Mouse (Mus musculus) midbrain, postnatal 0 days (tissue): ENCODE results near the gene Prm1. TPM values are rescaled to one million over a fixed set of nuclear protein-coding genes. Genes with fewer than 3 reads are reported as not detected.

ENCODE experiments used
- ATAC-seq: fragments of 200-750 bp; cut with Nextera tagmentation; 2 replicates; pipeline ENCODE4 v1.8.0; 2017; ENCODE audit warnings: moderate number of reproducible peaks, mild to moderate bottlenecking, moderate TSS enrichment, moderate library complexity; ENCODE audit not compliant: low FRiP score
- DNase-seq: peaks from one replicate; pipeline ENCODE4 v3.0.0-alpha.2; 2015; ENCODE audit warnings: low spot score
- H3K27ac ChIP-seq: fragments of 300-500 bp; sonication (generic); 2 replicates; pipeline ENCODE4 v1.5.1; 2014; ENCODE audit warnings: low read depth, mild to moderate bottlenecking, low read length, mixed read lengths
- H3K27me3 ChIP-seq: fragments of 300-500 bp; sonication (generic); 2 replicates; pipeline ENCODE4 v1.6.1; 2014; ENCODE audit warnings: low read length, control low read depth, mixed read lengths; ENCODE audit not compliant: insufficient read depth
- H3K36me3 ChIP-seq: fragments of 300-500 bp; sonication (generic); 2 replicates; pipeline ENCODE4 v1.6.1; 2014; ENCODE audit warnings: low read length, control low read depth, mixed read lengths; ENCODE audit not compliant: insufficient read depth
- H3K4me1 ChIP-seq: fragments of 300-500 bp; sonication (generic); 2 replicates; pipeline ENCODE4 v1.6.1; 2014; ENCODE audit warnings: mild to moderate bottlenecking, control low read depth, antibody characterized with exemption, low read length, mixed read lengths; ENCODE audit not compliant: insufficient read depth
- H3K4me2 ChIP-seq: fragments of 300-500 bp; sonication (generic); 2 replicates; pipeline ENCODE4 v1.6.1; 2014; ENCODE audit warnings: low read depth, mild to moderate bottlenecking, low read length, mixed read lengths; ENCODE audit not compliant: poor library complexity, severe bottlenecking
- H3K4me3 ChIP-seq: fragments of 300-500 bp; sonication (generic); 2 replicates; pipeline ENCODE4 v1.5.1; 2014; ENCODE audit warnings: low read depth, mild to moderate bottlenecking, low read length, moderate library complexity
- H3K9ac ChIP-seq: fragments of 300-500 bp; sonication (generic); replicated peaks from 2 replicates; pipeline ENCODE4 v1.6.1; 2014; ENCODE audit warnings: mild to moderate bottlenecking, low read length, moderate library complexity, mixed read lengths; ENCODE audit not compliant: poor library complexity, severe bottlenecking
- H3K9me3 ChIP-seq: fragments of 300-500 bp; sonication (generic); 2 replicates; pipeline ENCODE4 v1.6.1; 2016; ENCODE audit warnings: low read length, control low read depth
- CTCF ChIP-seq: IDR thresholded peaks from 2 replicates; pipeline ENCODE4 v1.5.1; 2016; ENCODE audit warnings: antibody characterized with exemption, mild to moderate bottlenecking
- WGBS: fragments of 180-500 bp; shearing (Covaris S2); extraction: QIAGEN DNeasy Blood & Tissue Kit; methylation state at CpG from one replicate; pipeline ENCODE4 v1.1.7; 2014; 5-methylcytosine and 5-hydroxymethylcytosine counted together
- polyA plus RNA-seq: library from polyadenylated mRNA; unstranded; fragments of >200 nt; fragmentation: Nextera tagmentation; extraction: Ambion mirVana; gene quantifications from 2 replicates; pipeline ENCODE4 v1.2.1, GENCODE M21; 2015
- total RNA-seq: library from RNA; depleted of rRNA; stranded (reverse); fragments of >200 nt; gene quantifications from 2 replicates; pipeline ENCODE4 v1.2.3, GENCODE M21; 2014

Prm1 gene
- total and polyA plus RNA-seq, 2 experiments from 2014 or later = not detected

DNA sequence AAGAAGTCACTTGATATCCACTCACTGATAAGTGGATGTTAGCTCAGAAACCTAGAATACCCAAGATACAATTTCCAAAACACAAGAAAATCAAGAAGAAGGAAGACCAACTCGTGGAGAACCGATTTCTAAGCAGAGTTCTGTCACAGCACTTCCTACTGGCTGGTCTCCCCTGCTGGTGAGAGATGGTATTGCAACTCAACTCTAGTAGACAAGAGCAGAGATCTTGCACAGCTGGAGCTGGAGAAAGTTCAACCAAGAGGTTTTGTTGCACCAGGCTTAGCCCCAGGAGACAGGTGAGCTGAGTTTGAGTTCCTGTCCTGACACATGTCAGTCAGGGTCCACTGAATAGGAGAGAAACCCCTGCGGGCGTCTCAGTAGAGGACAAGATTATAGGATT, 38.5 kb downstream of the Prm1 start:
- WGBS = 39% methylated on average over 4 of the region's 4 CpGs
- H3K4me3 ChIP-seq = no peak overlapping the region
- H3K27ac ChIP-seq = no peak overlapping the region
- DNase-seq (peak; percentile 69), ATAC-seq (no peak)
- peak; percentile 77 for TF ChIP-seq CTCF
- H3K36me3 ChIP-seq = no peaks in the 10 kb centered on the region
- H3K27me3 ChIP-seq = no peaks in the 10 kb centered on the region
- H3K9ac ChIP-seq = no peak overlapping the region
- no peaks in the 10 kb centered on the region for H3K9me3 ChIP-seq
- H3K4me2 ChIP-seq = no peak overlapping the region
- no peaks in the 10 kb centered on the region for H3K4me1 ChIP-seq

DNA sequence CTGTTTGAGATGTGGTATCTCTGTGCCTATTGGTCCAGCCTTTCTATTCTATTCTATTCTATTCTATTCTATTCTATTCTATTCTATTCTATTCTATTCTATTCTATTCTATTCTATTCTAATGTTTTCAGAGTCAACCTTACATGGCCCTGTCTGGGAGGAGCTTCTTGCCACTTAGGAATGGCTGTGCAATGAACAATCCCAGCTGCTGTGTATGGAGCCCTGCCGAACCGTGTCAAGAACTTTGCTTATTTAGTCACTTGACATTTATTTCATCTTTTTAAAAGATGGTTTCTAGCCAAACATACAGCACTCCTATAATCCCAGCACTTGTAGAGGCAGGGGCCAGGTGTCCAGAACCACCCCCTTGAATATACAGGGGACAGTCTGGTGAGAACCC, 41.3 kb downstream of the Prm1 start:
- Histone ChIP-seq H3K27me3 (no peaks in the 10 kb centered on the region), H3K4me2 (no peak overlapping the region), H3K9me3 (no peaks in the 10 kb centered on the region), H3K4me3 (no peak overlapping the region), H3K36me3 (no peaks in the 10 kb centered on the region), H3K27ac (no peak overlapping the region), H3K4me1 (no peaks in the 10 kb centered on the region), H3K9ac (no peak overlapping the region)
- ATAC-seq (no peak), DNase-seq (no peak)
- 76% methylated on average over 2 of the region's 2 CpGs for WGBS
- TF ChIP-seq CTCF = no peak

DNA sequence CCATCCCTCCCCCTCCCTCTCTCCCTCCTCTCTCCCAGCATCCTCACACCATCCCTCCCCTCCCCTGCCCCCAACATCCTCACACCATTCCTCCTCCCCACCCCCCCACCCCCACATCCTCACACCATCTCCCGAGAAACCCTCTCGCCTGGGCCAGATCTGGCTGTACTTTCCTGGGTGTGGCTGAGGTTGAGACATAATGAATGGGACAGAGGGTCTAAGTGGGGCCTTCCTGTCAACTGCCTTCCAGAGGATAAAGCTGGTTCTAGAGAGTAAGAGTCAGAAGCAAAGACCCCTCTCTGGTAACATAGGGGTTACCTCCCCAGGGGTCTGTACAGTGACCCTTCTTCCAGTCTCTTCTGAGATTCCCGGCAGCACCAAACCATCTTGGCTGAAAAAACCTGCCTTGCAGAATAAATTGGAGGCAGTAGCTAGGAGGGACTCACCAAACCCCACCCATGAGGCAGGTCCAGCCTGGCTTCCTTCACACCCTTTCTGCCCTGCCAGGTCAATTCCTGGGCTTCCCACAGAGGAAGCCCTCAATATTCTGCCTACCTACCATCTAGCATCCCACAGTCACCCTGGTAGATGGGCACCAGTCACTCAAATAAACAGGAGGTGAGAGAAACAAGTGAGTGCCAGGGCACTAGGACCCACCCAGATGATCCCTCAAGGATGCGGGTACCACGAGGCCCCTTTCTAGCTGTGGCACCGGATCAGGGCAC, 41.9 kb downstream of the Prm1 start:
- no peak for DNase-seq
- no peaks in the 10 kb centered on the region for H3K27me3 ChIP-seq

DNA sequence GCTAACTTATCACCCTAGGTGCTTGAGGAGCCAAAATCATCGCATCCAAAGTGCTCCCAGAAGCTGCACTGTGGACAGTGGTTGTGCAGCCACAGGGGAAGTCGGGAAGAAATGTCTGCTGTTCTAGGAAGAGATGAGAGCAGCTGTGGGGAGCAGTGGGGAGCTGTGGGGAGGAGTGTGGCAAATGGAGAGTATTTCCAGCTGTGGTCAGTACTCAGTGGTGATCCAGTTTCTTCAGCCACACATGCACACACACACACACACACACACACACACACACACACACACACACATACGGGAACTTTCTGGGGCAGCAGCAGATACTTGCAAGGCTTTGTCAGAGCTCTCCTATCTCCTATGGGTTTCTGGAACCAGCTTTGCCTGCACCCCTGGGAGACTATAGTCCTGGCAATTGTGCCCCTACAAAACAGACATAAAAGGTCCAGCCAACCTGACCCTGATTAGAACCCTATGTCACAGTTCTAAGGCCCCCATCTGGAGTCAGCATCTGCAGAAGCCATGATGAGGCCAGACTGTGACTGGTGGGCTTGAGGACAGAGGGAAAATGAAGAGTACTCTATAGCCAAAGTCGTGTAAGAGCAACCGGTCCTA, 43.0 kb downstream of the Prm1 start:
- WGBS = 83% methylated on average over 5 of the region's 5 CpGs
- H3K36me3 ChIP-seq = no peaks in the 10 kb centered on the region
- no peaks in the 10 kb centered on the region for H3K4me1 ChIP-seq
- H3K4me3 ChIP-seq = no peak overlapping the region
- DNase-seq = no peak
- no peaks in the 10 kb centered on the region for H3K27me3 ChIP-seq
- no peak for ATAC-seq
- H3K9me3 ChIP-seq = no peaks in the 10 kb centered on the region
- H3K4me2 ChIP-seq = no peak overlapping the region
- no peak for TF ChIP-seq CTCF
- no peak overlapping the region for H3K9ac ChIP-seq
- no peak overlapping the region for H3K27ac ChIP-seq

More for the DNA sequence above, 41.9 kb downstream of the Prm1 start:
- WGBS = 70% methylated on average over 6 of the region's 6 CpGs
- Histone ChIP-seq H3K4me3 (no peak overlapping the region), H3K9me3 (no peaks in the 10 kb centered on the region), H3K9ac (no peak overlapping the region), H3K4me2 (no peak overlapping the region), H3K4me1 (no peaks in the 10 kb centered on the region), H3K27ac (no peak overlapping the region), H3K36me3 (no peaks in the 10 kb centered on the region)
- ATAC-seq = no peak
- TF ChIP-seq CTCF = no peak

DNA sequence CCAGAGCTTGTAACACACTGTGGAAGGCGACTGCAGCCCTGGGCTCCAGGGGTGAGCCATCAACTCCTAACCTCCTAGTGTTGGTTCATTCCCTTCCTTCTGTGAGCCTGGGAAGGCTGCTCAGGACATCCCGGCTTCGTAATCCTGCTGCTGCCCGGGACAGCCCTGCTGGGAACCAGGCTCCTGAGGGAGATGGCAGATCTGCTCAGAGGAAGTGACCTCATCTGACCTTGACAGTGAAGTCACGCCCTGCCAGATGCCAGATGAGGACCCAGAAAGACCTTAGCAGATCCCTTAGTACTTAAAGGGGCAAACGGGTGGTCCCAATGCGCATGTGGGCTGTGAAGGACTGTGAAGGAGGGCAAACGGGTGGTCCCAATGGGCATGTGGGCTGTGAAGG, 44.5 kb downstream of the Prm1 start:
- DNase-seq = no peak
- Histone ChIP-seq H3K4me3 (no peak overlapping the region), H3K27me3 (no peaks in the 10 kb centered on the region), H3K4me1 (no peaks in the 10 kb centered on the region), H3K27ac (no peak overlapping the region), H3K36me3 (no peaks in the 10 kb centered on the region), H3K9me3 (no peaks in the 10 kb centered on the region), H3K9ac (no peak overlapping the region), H3K4me2 (no peak overlapping the region)
- TF ChIP-seq CTCF = no peak
- 75% methylated on average over 8 of the region's 8 CpGs for WGBS
- no peak for ATAC-seq

DNA sequence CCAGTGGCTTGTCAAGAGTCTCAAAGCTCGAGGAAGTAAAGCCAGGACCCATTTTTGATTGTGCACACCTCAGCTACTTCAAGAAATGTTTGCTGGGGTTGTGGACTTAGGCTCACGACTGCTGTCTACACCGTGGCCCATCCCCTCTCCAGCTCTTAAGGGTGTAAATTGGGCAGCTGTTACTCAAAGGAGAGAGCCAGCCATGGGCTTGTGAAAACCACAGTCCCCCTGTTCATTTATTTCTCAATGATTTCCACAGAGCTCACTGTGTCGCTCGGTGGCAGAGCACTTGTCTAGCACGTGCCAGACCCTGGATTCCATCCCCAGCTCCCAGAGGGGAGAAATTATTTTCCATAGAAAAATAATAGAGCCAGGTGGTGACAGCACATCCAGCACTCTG, 49.5 kb downstream of the Prm1 start:
- TF ChIP-seq CTCF = no peak
- 80% methylated on average over 3 of the region's 6 CpGs for WGBS
- no peak for DNase-seq
- H3K27ac ChIP-seq = no peak overlapping the region
- H3K27me3 ChIP-seq = no peaks in the 10 kb centered on the region
- no peak overlapping the region for H3K9ac ChIP-seq
- H3K4me2 ChIP-seq = no peak overlapping the region
- no peaks in the 10 kb centered on the region for H3K9me3 ChIP-seq
- no peak overlapping the region for H3K4me3 ChIP-seq
- H3K36me3 ChIP-seq = no peaks in the 10 kb centered on the region
- ATAC-seq = no peak
- no peaks in the 10 kb centered on the region for H3K4me1 ChIP-seq
